Mouse (Mus musculus) left cerebral cortex, adult 2 months (tissue): ENCODE data around the gene Vill. TPM values are rescaled to one million over a fixed set of nuclear protein-coding genes. Genes with fewer than 3 reads are reported as not detected.

Source experiments
- DNase-seq, 2 experiments: peaks; one replicate each; pipeline ENCODE4 v3.0.0; 2021 to 2022; ENCODE audit warnings: low spot score in 2 of 2, mixed read lengths in 1 of 2; ENCODE audit errors: extremely low spot score in 1 of 2
- H3K27ac ChIP-seq: fragments of 200-600 bp; 2 replicates; pipeline ENCODE4 v1.8.1; 2022
- H3K4me3 ChIP-seq: fragments of 200-600 bp; 2 replicates; pipeline ENCODE4 v1.8.1; 2022
- CTCF ChIP-seq: fragments of 200-600 bp; IDR thresholded peaks from 2 replicates; pipeline ENCODE4 v1.8.1; 2022; ENCODE audit warnings: antibody characterized with exemption, mild to moderate bottlenecking, moderate library complexity
- intact Hi-C: fragments of 180-260 bp; cut with DNase I; formaldehyde crosslinking; loops from one replicate; pipeline ENCODE4 v1.15.1; 2025
- total RNA-seq, 2 experiments: library from RNA; stranded (reverse); gene quantifications; 2 replicates each; pipeline ENCODE4 v1.2.3; 2021

The Vill gene
- total RNA-seq, 2 experiments from 2014 or later: 8.3 to 8.9 TPM

DNA sequence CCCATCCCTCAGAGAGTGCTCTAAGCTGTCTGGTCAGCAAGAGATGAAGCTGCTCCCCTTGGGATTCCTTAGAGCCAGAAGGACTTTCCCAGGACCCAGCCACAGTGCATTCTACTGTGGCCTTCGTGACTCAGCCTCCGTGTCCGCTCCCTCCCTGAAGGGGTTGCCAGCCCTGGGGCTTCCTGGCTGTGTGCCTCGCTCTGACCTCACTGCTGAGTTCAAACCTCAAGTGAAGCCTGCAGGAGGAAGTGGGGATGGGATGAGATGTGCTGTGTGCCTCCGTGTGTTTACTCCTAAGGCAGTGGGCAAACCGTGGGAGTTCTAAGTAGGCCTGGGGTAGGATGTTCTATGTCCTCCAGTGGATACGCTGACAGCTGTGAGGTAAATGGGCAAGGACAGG is 16.7 kb upstream of the Vill start:
- Histone ChIP-seq H3K4me3 (no peak overlapping the region), H3K27ac (peak overlapping the region; percentile 74; the same call in 1 of the 2 replicates)
- intact Hi-C loops: no loop called here
- no peak for DNase-seq
- TF ChIP-seq CTCF: no peak

DNA sequence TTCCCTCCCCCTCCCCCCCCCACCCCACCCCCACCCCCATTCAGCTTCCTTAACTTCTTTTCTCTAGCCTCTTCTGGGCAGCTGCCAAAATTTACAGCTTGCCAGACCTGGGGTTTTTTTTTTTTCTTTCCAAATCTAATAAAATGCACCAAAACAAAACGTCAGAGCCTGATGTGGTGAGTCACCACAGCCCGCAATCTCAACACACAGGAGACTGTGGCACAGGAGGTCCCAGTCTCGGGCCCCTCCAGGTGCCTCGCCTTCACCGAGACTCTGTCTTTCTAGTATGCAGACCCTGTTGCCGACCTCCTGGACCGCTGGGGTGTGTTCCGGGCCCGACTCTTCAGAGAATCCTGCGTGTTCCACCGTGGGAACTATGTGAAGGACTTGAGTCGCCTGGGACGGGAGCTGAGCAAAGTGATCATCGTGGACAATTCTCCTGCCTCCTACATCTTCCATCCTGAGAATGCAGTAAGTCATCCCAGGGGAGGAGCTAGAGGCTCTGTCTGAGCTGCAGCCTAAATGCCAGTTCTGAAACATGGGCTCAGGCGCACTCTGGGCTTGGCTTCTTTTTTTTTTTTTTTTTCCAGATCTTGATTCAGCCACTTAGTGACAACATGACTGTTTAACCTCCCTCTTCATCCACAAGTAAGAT is 15.4 kb upstream of the Vill start:
- intact Hi-C loops: no loop called here
- DNase-seq: no peak
- Histone ChIP-seq H3K4me3 (no peak overlapping the region), H3K27ac (peak overlapping the region; percentile 77)
- TF ChIP-seq CTCF: no peak

DNA sequence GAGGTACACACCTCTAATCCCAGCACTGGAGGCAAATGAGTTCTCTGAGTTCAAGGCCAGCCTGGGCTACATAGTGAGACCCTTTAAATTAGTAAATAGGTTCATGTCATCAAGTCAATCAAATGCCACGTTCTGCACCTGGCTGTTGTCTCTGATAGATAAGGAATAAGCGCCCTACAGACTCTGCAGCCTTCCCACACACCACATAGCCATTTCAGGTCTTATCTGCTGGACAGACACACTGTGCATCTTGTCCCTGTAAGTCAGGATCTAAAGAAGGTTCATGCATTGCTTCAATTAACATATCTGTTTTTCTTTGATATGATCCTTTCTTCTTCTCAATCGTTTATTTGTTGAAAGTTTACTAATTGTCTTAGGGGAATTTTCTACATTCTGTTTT is 14.0 kb upstream of the Vill start:
- Histone ChIP-seq H3K4me3 (no peak overlapping the region), H3K27ac (no peak overlapping the region)
- DNase-seq: no peak
- no peak for TF ChIP-seq CTCF
- intact Hi-C loops: no loop called here

DNA sequence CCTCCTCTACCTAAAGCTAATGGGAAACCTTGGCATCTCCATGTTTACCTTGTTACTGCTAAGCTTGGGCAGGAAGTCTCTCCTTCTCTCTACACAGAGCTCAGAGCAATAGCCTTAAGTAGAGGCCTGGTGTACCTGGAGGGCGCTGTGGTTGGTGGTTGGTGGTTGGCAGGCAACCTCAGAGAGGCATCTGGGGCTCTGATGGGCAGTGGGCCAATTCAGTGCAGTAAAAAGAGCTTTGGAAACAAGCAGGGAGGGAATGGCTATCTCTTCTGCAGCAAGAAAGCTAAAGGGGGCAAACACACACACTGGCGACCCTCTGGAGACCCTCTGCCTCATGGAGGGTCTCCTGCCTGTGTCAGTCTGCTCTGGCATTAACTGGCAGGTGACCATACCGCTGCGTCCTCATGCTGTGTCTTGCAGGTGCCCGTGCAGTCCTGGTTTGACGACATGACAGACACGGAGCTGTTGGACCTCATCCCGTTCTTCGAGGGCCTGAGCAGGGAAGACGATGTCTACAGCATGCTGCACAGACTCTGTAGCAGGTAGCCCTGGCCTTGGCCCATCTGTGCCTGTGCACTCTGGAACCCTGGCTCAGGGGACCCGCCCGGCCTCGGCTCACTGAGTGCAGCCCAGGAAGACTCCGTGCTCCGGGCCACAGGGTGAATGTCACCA is 12.3 kb upstream of the Vill start:
- Histone ChIP-seq H3K4me3 (no peak overlapping the region), H3K27ac (no peak overlapping the region)
- no peak for TF ChIP-seq CTCF
- no peak for DNase-seq
- intact Hi-C loops: no loop called here

DNA sequence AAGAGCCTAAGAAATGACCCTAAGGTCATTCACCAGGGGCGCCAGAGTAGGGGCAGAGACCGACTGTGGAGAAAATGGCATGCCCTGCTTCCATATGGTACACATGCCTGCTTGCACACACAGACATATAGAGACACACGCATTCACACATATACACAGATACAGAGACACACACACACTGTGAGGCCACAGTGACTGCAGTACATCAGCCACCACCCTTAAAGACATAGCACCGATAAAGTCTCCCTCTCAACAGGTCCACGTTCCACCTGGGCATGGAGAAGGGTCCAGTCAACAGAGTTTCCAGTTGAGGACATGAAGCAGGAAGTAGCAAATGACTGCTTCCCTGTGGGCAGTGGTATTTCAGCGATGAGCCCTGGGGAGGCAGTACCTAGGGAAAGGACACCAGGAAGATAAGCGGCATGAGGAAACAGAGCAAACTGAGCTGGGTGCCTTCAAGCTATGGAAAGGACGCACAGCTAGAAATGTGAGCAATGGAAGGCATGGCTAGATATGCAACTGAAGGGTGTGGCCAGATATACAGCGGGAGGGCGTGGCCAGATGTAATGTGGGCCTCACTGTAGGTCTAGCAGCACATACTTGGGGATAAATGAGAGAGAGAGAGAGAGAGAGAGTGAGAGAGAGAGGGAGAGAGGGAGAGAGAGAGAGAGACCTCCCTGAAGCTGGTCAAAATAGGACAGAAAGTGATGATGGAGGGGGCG is 4.2 kb upstream of the Vill start:
- Histone ChIP-seq H3K27ac (no peak overlapping the region), H3K4me3 (no peak overlapping the region)
- intact Hi-C loops: no loop called here
- no peak for DNase-seq
- TF ChIP-seq CTCF: no peak

DNA sequence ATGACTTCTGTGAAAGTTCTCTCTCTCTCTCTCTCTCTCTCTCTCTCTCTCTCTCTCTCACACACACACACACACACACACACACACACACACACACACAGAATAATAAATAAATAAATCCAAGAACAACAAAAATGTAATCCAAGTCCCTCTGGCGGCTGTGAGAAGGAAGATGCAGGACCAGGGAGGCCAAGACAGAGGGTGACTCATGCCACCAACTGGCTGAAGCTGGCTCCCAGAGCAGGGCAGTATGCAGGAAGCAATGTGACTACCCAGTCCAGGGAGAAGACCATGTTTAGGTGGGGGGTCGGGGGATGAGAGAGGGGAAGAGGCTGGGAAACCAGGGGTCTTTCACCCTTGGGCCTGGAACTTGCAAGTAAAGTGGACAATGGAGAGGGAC is 1.4 kb upstream of the Vill start:
- intact Hi-C loops: no loop called here
- Histone ChIP-seq H3K4me3 (no peak overlapping the region), H3K27ac (no peak overlapping the region)
- no peak; the same call in 1 of the 2 replicates for TF ChIP-seq CTCF
- no peak for DNase-seq

DNA sequence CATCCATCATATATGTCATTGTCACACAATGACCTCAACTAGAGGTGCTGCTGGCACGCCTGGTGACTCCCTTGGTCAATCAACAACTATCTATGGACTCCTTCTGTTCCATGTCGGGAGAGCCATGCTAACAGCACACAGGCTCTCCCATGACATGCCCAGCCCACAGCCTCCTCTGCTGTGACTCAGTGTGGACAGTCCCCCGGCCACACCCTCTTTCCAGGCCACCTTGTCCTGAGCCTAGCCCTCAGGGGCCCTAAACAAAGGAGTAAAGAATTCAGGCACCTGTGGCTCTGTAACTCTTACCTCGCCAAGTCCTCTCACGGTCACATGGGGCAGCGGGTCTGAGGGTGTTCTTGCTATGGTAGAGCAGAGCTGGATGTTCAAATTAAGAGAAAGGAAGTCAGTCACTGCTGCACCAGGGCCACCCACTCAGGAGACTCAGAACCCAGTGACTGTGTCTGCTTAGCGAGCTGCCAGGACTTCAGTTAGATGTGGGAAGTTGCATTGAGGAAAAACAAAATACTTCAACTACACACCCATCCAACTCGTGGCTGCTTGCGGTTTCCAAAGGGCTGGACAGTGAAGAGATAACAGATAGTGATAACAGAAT is 1.5 kb downstream of the Vill start:
- no peak for DNase-seq
- TF ChIP-seq CTCF: no peak
- intact Hi-C loops: no loop called here

DNA sequence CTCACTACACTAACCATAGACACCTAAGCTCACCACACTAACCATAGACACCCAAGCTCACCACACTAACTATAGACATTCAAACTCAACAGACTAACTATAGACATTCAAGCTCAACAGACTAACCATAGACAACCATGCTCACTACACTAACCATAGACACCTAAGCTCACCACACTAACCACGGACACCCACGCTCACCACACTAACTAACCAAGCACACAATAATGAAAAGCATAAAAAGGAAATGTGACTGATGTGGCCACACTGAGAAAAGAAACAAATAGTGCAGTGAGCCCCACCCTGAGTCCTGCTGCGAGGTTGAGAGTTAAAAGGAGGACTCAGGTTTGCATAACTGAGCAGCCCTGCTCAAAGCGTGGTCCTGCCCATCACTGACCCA is 2.8 kb downstream of the Vill start:
- DNase-seq: no peak
- intact Hi-C loops: no loop called here
- no peak for TF ChIP-seq CTCF
- Histone ChIP-seq H3K27ac (no peak overlapping the region), H3K4me3 (no peak overlapping the region)

More for the DNA sequence above, 1.5 kb downstream of the Vill start:
- no peak overlapping the region for H3K27ac ChIP-seq
- H3K4me3 ChIP-seq: no peak overlapping the region

DNA sequence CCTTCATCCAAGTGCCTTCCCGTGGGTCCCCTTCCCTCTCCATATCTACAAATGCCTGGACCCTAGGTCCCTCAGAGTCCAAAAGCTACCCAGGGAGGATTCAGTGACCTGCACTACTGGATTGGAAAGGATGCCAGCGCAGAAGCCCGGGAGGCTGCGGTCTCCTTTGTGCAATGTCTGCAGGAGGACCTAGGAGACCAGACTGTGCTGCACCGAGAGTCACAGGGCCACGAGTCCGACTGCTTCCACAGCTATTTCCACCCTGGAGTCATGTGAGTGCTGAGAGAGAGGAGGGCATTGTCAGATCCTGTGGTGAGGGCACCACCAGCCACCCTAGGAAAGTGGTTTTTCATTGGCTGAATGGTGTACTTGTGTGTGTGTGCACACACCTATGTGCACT is 5.7 kb downstream of the Vill start:
- no peak overlapping the region for H3K27ac ChIP-seq
- no peak for TF ChIP-seq CTCF
- intact Hi-C loops: no loop called here
- H3K4me3 ChIP-seq: no peak overlapping the region
- no peak for DNase-seq

DNA sequence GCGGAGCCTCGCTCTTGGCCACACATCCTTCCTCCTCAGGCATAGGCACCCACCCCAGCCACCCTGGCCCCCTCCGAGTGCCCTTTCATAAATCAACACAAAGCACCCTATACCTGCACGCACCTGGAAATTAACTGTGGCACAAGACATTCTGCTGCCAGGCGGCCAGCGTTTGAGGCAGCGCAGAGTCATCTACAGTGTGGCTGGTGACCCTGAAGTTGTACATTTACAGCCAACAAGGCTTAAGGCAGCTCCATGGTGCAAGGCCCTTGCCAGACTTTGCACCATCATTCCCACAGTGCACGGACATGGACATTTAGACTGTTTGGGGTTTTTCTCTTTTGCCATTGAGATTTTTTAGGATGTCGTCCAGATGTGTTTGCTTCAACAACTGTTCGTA is 8.1 kb downstream of the Vill start:
- no peak for TF ChIP-seq CTCF
- Histone ChIP-seq H3K27ac (no peak overlapping the region), H3K4me3 (no peak overlapping the region)
- DNase-seq: no peak
- intact Hi-C loops: no loop called here

DNA sequence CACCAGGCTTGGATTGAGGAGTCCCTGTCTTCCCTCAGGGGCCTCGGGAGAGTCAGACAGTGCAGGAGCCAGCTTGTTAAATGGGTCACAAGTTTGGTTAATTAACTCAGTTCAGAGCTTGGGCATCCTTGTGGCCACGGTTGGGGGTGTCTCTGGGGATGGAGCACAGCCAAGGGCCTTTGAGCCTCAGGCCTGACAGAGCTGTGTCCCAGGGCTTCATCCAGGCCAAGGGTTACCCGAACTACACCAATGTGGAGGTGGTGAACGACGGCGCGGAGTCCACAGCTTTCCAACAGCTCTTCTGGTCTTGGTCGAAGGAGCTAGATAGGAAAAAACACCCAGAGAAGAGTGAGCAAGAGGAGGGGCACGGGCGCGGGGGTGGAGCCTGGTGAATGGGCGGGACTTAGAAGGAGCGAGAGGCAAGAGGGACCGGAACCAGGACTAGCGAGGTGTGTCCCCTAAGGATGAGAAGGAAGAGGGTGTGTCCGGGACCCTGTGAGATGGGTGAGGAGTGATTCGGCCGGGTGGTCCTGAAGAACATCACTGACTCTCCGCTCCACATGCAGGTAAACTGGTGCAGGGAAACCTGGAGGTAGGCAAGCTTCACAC is 10.6 kb downstream of the Vill start:
- intact Hi-C loops: no loop called here
- Histone ChIP-seq H3K4me3 (no peak overlapping the region), H3K27ac (no peak overlapping the region)
- DNase-seq: no peak
- TF ChIP-seq CTCF: no peak

DNA sequence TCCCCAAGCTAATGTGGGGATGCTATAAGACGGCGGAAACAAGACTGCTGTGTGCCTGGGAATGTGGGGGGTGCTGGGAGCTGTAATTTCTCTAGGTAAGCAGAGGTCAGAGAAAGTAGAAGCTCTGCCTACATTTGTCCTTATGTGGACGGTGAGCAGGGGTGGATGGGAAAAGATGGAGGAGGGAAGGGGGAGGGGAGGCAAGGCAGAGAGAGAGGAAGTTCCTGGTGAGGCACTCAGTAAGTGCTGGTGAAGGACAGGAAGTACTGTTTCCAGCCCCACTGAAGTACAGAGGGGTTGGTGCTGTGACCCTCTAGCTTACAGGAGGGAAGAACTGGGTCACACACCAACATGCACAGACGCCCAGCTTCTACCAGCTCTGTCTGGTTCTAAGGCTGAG is 11.7 kb downstream of the Vill start:
- no peak overlapping the region for H3K4me3 ChIP-seq
- no peak for TF ChIP-seq CTCF
- H3K27ac ChIP-seq: no peak overlapping the region
- DNase-seq: no peak
- intact Hi-C loops: no loop called here
